Mouse (Mus musculus) heart, postnatal 4 days (tissue): ENCODE data around the gene Dhx16. TPM values are rescaled to one million over a fixed set of nuclear protein-coding genes. Genes with fewer than 3 reads are reported as not detected.
"Not testable (repeated sequence)": the region's sequence is repeated elsewhere in the genome, so short reads cannot be mapped to it uniquely, and the experiment has no call there.

ENCODE experiments used
- DNase-seq: peaks from one replicate; pipeline ENCODE4 v3.0.0; 2021
- total RNA-seq, 2 experiments: library from RNA; stranded (reverse); gene quantifications; 2 replicates each; pipeline ENCODE4 v1.2.3; 2021

Dhx16 gene
- total RNA-seq: 10 to 100 TPM; 24.2 to 25.1 TPM

- peak; percentile 97 for DNase-seq
These were observed at the start of gene Dhx16 for GRCm38 (mm10) chr17:35879245-35880057. TSS of gene Dhx16 (plus strand) at chr17:35879819.

DNA sequence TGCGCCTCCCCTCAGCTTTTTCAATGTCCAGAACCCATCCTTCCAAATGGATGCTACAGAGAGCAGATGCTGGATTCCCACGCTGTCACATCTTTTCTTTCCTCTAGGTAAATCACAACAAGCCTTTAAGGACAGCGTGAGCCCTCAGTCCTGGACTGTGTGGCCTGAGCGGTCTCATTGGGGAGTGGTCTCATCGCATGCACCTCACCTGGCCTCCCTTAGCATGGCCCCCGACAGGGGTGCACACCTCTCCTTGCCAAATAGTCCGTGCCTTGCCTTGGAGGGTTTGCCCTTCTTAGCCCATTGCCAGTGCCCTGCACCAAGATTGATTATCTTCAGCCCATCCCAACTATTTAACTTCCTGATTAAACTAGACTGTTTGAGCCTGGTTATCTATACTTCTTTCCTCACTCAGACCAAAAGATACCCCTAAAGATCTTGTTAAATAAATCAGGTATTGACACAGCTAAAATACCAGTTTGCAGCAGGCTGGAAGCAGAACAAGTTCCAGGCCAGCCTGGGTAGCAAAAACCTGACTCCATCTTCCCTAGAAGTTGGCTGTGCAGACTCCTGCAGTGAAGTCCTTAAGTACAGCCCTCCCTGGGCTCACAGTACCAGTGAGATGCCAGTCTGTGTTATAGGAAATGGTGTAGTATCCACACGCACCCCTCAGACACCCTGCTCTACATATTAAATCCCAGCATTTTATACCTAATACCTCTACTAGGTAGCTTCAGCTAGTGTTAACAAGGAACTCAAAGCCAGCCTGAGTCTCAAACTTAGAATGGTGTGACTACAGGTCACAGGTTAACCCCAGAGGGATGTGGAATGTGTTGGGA is 47.0 kb upstream of the Dhx16 start:
- DNase-seq: no peak

DNA sequence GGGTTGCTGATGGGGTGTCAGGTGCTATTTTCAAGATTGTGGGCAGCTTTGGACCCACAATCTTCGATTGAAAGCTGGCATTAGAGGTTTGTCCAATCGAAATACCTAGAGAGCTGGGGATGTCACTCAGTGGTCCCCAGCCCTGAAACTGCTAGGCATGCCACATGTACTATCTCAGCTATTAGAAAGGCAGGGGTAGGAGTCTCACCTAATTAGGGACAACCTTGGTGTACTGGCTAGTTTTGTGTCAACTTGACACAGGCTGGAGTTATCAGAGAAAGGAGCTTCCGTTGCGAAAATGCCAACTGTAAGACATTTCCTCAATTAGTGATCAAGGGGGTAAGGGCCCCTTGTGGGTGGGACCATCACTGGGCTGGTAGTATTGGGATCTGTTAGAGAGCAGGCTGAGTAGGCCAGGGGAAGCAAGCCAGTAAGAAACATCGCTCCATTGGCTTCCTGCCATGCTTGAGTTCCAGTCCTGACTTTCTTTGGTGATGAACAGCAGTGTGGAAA is 46.3 kb upstream of the Dhx16 start:
- DNase-seq: no peak

GRCm38 (mm10) chr17:35833894-35834293 is 45.7 kb upstream of the Dhx16 start:
- DNase-seq: no peak

DNA sequence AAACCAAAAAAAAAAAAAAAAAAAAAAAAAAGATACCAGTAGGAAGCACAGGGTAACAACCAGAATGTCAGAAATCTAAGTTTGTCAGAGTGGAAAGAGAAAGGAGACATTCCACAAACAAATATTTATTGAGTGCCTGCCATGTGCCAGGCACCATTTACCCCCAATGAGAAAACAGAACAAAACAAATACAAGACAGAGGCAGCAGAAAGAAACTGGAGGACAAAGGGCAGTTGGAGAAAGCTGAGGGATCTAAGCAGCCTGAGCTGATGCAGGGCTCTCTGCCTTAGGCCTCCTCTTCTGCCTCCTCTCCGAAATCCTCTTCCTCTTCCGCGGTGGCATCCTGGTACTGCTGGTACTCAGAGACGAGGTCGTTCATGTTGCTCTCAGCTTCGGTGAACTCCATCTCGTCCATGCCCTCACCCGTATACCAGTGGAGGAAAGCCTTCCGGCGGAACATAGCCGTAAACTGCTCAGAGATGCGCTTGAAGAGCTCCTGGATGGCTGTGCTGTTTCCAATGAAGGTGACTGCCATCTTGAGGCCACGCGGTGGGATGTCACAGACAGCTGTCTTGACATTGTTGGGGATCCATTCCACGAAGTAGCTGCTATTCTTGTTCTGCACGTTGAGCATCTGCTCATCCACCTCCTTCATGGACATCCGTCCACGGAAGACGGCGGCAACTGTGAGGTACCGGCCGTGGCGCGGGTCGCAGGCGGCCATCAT is 44.8 kb upstream of the Dhx16 start:
- no peak for DNase-seq

DNA sequence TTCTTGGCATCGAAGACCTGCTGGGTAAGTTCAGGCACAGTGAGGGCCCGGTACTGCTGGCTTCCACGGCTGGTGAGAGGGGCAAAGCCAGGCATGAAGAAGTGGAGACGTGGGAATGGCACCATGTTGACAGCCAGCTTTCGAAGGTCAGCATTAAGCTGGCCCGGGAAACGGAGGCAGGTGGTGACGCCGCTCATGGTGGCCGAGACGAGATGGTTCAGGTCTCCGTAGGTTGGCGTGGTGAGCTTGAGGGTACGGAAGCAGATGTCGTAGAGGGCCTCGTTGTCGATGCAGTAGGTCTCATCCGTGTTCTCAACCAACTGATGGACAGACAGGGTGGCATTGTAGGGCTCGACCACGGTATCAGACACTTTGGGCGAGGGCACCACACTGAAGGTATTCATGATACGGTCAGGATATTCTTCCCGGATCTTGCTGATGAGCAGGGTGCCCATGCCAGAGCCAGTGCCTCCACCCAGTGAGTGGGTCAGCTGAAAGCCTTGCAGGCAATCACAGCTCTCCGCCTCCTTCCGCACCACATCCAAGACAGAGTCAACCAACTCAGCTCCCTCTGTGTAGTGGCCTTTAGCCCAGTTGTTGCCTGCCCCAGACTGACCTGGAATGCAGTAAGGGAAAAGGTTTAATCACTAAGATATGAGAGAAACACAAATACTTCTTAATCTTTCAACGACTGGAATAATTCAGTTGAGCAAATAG is 44.0 kb upstream of the Dhx16 start:
- no peak for DNase-seq

DNA sequence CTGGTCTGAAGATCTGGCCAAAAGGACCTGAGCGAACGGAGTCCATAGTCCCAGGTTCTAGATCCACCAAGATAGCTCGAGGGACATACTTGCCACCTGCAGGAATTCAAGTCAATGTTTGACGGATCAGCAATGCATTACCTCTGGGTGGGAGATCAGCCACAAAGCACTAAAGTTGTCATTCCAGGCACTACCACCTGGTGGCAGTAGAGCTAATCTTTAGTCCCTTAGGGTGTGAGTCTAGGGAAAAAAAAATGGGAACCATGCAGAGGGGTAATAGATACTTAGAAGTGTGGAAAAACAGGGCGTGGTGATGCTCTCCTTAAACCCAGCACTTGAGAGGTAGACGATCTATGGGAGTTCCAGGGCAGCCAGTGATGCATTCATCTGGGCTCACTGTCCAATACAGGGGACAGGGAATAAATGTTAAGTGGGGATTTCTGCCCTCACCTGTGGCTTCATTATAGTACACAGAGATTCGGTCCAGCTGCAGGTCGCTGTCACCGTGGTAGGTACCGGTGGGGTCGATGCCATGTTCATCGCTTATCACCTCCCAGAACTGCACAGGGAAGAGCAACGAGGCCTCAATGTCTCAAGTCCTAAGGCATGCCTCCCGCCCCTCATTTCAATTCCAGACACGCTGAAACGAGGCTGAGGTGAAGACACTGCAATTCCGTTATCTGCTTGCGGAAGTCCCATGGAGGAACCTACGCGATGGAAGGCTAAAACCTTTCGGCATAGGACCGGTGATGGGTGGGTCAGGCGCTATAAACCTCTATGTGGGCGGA is 43.2 kb upstream of the Dhx16 start:
- DNase-seq: peak; percentile 93

DNA sequence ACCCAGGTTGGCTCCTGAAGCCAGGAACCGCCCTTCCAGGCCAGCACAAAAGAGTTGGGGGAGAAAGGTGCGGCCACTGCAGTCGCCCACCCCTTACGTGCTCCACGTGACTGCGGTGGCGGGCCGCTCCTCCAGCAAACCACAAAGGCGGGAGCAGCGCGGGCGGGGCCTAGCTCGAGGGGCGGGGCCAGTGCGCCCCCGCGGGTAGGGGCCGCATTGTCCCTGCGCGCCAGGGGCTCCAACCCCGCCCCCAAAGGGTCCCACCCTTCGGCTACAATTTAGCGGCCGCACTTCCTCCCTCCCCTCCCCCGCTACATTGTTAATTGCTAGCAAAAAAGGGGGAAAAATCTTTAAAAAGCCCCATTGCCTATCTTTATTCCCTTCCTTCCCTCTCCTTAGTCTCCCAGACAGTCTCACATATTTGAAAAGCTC is 42.6 kb upstream of the Dhx16 start:
- DNase-seq: peak; percentile 95

DNA sequence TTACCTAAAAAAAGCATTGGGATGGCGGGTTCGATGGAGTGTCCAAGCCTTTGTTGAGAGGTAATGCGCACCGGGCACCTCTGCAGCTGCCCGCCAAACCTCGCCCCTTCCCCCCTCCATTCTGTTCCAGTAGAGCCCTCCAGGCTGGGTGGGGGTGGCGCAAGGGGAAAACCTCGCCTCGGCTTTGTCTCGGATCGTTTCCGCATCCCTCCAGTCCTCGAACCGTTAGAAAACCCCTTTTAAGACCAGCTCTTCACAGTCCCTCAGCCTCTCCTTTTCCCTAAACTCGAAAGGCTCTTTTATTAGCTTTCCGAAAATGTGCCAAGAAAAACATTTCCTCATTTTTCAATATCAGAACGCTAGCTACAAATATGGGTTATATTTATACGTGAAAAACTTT is 42.1 kb upstream of the Dhx16 start:
- peak; percentile 73 for DNase-seq

- DNase-seq: peak; percentile 97
These were observed 41.5 kb upstream of the Dhx16 start, which contains the start of gene Tubb5 for GRCm38 (mm10) chr17:35838122-35838544. TSS of gene Tubb5 (minus strand) at chr17:35838306.

- no peak for DNase-seq
These were observed 41.0 kb upstream of the Dhx16 start for GRCm38 (mm10) chr17:35838570-35838969.

DNA sequence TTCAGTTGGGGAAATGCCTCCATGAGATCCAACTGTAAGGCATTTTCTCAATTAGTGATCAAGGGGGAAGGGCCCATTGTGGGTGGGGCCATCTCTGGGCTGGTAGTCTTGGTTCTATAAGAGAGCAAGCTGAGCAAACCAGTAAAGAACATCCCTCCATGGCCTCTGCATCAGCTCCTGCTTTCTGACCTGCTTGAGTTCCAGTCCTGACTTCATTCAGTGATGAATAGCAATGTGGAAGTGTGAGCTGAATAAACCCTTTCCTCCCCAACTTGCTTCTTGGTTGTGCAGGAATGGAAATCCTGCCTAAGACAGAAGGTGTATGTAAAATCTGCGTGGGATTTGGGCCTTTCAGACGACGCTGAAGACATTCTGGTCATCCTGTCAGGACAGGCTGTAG is 40.6 kb upstream of the Dhx16 start:
- not testable (repeated sequence) for DNase-seq

DNA sequence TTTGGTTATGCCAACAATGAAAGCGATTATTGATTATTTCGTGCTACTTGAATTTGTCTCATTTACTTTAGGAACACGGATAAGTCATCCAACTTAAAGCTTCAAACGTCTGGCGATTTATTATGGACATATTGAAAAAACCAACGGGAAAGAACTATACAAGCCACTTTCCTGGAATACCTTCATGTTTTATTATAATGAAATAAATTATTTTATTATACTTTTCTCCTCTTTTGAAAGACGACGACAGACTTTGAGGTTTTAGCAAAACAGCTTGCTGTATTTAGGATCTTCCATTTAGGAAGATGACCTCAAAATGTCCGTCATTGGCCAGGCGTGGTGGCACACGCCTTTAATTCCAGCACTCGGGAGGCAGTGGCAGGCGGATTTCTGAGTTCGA is 39.1 kb upstream of the Dhx16 start:
- no peak for DNase-seq

DNA sequence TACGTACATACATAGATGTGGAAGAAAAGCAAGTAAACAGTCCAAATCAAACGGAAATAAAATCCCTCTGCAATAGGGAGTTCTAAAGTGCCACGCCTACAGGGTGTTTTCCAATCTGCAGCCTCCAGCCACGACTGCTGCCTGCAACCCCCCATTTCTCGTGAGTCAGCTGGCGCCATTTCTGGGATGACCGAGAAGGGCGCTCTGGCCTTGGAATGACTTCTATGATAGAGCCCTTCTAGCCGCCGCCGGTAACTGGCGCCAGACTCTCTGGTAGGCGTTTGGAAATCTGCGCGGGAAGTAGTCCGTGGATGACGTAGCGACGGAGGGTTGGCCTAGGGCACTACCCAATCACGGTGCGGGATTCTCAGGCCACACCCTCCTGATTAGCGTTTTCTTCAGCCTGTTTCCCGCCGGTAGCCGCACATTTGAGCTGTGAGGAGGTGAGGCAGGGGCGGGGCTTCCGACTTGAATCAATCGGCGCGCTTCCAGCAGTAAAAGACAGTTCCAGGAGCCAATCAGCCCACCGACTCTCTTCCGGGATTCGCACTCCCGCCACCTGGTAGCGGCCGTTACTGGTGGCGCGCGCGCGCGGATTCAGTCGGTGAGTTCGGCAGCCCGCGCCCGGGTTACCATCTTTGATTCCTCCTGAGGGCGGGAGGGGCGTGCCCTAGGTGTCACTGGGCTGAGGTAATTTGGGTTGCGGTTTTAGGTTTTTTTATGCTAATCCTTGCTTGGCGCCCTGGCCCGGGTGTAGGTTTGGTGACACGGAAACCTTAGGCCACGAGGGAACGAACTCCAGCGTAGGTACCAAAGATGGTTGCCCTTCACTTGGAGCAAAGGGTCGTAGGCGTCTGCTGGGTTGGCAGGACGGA is 38.3 kb upstream of the Dhx16 start, which contains the start of gene Mdc1:
Mdc1 (plus strand) TSS at position 440 of the 875 bp plus-strand sequence.
- DNase-seq: peak; percentile 99

GRCm38 (mm10) chr17:35842006-35842405 is 37.6 kb upstream of the Dhx16 start:
- no peak for DNase-seq

GRCm38 (mm10) chr17:35843514-35843913 is 36.1 kb upstream of the Dhx16 start:
- DNase-seq: no peak

DNA sequence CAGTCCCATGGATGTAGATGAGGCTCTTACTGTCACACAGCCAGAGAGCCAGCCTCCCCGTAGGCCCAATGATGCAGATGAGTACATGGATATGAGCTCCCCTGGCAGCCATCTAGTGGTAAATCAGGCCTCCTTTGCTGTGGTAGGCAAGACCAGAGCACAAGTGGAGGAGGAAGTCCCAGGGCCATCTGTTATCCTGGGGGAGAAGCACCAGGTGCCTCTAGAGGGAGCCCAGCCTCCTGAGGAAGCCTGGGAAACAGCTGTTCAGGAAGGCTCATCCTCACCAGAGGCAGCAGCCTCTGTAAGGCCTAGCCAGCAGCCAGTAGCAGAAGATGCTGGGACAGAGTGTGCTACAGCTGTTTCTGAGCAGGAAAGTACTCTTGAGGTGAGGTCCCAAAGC is 31.5 kb upstream of the Dhx16 start:
- DNase-seq: peak; percentile 28

DNA sequence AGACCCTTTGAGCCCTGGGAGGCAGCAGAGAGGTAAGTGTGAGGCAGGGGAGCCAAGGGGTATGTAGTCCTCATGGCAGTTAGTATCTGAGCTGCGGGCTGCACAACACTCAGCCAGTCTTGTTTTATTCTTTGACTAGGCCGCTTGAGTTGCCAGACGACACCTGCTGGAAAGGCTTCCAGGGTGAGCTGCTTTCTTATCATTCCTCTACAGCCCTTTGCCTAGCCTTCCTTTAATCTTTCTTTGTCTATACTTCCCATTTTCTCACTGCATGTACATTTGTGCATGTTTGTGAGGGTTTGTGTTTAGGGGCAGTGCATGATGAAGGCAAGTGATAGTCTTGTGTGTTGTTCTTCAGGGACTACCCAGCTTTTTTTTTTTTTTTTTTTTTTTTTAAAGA is 28.6 kb upstream of the Dhx16 start:
- no peak for DNase-seq

DNA sequence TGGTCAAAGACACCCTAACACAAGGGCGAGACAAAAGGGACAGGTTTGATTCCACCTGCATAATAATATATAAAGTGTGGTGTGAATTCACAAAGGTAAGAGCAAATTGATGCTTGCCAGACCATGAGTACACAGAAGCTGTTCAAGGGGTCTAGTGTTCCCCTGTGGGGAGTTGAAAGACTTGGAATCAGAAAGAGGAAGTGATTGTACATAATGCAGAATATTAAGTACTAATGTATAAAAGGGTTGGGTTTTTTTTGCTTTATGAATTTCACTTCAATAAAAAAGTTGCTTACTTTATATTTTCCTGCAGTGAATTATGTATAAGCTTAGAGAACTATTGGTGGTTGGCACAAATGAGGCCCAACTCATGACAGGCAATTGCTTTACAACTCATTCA is 20.2 kb upstream of the Dhx16 start:
- no peak for DNase-seq

DNA sequence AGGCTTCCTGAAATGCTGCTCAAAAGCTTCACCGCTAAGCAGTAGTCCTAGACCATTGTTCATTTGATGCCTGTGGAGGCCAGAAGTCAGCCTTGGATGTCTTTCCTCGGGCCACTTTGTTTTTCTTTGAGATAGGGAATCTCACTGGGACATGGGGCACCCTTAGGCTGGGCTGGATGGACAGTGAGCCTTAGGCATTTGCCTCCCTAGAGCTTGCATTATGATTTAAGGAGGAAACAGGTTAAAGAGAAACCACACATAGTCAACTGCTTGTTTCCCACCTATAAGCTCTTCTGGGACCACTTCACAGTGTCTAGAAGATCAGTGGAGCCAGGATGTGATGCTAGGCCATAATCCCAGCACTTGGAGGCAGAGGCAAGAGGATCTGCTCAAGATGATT is 19.8 kb upstream of the Dhx16 start:
- DNase-seq: no peak
